ENCODE assay signal across 16 mouse cellular contexts in genomic region chr14:113668660-113669059, GRCm38 (mm10).
"Had no signal": no experiment of that assay in that cellular context is flagged by ENCODE, and none has a peak within 500 bp of the region (broad histone marks: within the 10 kb centered on the region; RNA-seq: fewer than 3 reads in every experiment).

No protein-coding gene starts in this region.

- H3K36me3 ChIP-seq: neural tube, embryonic 13.5 days; neural tube, embryonic 15.5 days; stomach, embryonic 15.5 days had no signal

- H3K4me1 ChIP-seq: neural tube, embryonic 13.5 days; neural tube, embryonic 15.5 days; stomach, embryonic 15.5 days had no signal

- H3K27me3 ChIP-seq: neural tube, embryonic 13.5 days; neural tube, embryonic 15.5 days; stomach, embryonic 15.5 days had no signal

- DNase-seq: retina, postnatal 1 day; right cerebral cortex, adult 18-20 months; right cerebral cortex, postnatal 14 days; right cerebral cortex, postnatal 25 days; right cerebral cortex, postnatal 4 days; spleen, adult 18-20 months; thymus, adult 18-20 months; thymus, adult 2 months; thymus, postnatal 14 days; thymus, postnatal 25 days; thymus, postnatal 36 days; thymus, postnatal 4 days had no signal

- H3K9ac ChIP-seq: neural tube, embryonic 13.5 days; neural tube, embryonic 15.5 days; stomach, embryonic 15.5 days had no signal

- H3K9me3 ChIP-seq: neural tube, embryonic 13.5 days; neural tube, embryonic 15.5 days; stomach, embryonic 15.5 days had no signal

- H3K4me2 ChIP-seq: neural tube, embryonic 13.5 days; neural tube, embryonic 15.5 days; stomach, embryonic 15.5 days had no signal

- H3K4me3 ChIP-seq: neural tube, embryonic 13.5 days; neural tube, embryonic 15.5 days; stomach, embryonic 15.5 days had no signal

- H3K27ac ChIP-seq: neural tube, embryonic 13.5 days; neural tube, embryonic 15.5 days; stomach, embryonic 15.5 days; stomach, postnatal 0 days had no signal
